Mouse (Mus musculus): ENCODE measurements around the gene Zfp36l1. TPM values are rescaled to one million over a fixed set of nuclear protein-coding genes. Genes with fewer than 3 reads are reported as not detected.
A peak's percentile ranks its signal among the peaks of the same experiment; 100 is the strongest.

Gene Zfp36l1
- total and polyA plus RNA-seq, 2 experiments from 2014 or later: 47.4 to 48.5 TPM

DNA sequence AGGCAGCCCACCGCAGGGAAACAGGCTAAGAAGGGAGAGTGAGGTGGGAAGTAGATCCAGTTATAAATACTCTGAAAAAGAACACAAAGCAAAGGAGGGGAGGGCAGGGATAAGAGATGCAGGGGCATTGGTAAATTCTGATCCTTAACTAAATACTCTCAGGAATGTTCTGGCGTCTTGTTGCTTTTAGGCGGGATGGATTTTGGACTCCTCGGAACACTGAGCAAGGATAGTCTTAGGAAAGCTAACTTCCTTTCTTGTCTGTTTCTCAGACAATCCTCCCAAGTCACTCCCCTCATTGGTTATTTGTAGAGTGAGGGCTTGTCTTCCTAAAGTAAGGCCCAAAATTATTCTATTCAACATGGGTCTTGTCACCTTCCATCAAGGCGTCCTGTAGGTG is 12.5 kb upstream of the Zfp36l1 start:
- Histone ChIP-seq H3K9me3 (ENCODE audit: low read length) (no peaks in the 10 kb centered on the region), H3K27me3 (ENCODE audit: insufficient read depth, low read length) (no peaks in the 10 kb centered on the region), H3K27ac (ENCODE audit: low read depth, low read length) (no peak overlapping the region), H3K9ac (replicated peaks; ENCODE audit: low read length, poor library complexity, severe bottlenecking) (no peak overlapping the region), H3K36me3 (ENCODE audit: insufficient read depth, low read length) (no peaks in the 10 kb centered on the region), H3K4me2 (ENCODE audit: low read depth, low read length, poor library complexity, severe bottlenecking) (no peak overlapping the region), H3K4me1 (ENCODE audit: insufficient read depth, low read length) (no peaks in the 10 kb centered on the region; the same call in none of the 2 replicates), H3K4me3 (ENCODE audit: low read depth, low read length) (no peak overlapping the region)
- DNase-seq (ENCODE audit: low spot score) (no peak), ATAC-seq (ENCODE audit: low FRiP score) (no peak)
- 94% methylated on average over 5 of the region's 5 CpGs for WGBS
- TF ChIP-seq CTCF (IDR thresholded peaks at IDR 0.05): no peak

DNA sequence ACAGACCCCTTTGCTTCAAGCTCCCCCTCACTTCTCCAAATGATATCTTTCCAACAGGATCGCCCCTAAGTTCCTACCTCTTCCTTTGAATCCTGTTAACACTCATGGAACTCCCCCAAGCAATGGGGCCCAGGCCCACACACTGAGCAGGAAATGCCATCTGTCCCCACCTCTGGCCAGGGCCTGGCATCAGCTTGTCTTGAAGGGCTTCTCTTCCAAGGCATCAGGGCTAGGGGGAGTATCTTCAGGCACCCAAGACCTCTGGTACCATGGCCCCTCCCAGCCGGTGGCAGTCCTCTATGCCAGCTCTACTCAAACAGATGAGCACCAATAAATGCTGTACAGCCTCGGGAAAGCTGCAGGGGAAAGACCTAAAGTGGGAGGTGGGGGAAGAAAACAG is 11.9 kb upstream of the Zfp36l1 start:
- no peaks in the 10 kb centered on the region; the same call in 1 of the 2 replicates for H3K4me1 ChIP-seq (ENCODE audit: insufficient read depth, low read length)
- ATAC-seq (ENCODE audit: low FRiP score) (no peak), DNase-seq (ENCODE audit: low spot score) (no peak)
- 84% methylated on average over 3 of the region's 3 CpGs for WGBS
- H3K27ac ChIP-seq (ENCODE audit: low read depth, low read length): no peak overlapping the region
- no peak overlapping the region for H3K4me2 ChIP-seq (ENCODE audit: low read depth, low read length, poor library complexity, severe bottlenecking)
- H3K9ac ChIP-seq (replicated peaks; ENCODE audit: low read length, poor library complexity, severe bottlenecking): no peak overlapping the region
- H3K36me3 ChIP-seq (ENCODE audit: insufficient read depth, low read length): no peaks in the 10 kb centered on the region
- no peak for TF ChIP-seq CTCF (IDR thresholded peaks at IDR 0.05)
- no peaks in the 10 kb centered on the region for H3K9me3 ChIP-seq (ENCODE audit: low read length)
- no peak overlapping the region for H3K4me3 ChIP-seq (ENCODE audit: low read depth, low read length)
- no peaks in the 10 kb centered on the region for H3K27me3 ChIP-seq (ENCODE audit: insufficient read depth, low read length)

DNA sequence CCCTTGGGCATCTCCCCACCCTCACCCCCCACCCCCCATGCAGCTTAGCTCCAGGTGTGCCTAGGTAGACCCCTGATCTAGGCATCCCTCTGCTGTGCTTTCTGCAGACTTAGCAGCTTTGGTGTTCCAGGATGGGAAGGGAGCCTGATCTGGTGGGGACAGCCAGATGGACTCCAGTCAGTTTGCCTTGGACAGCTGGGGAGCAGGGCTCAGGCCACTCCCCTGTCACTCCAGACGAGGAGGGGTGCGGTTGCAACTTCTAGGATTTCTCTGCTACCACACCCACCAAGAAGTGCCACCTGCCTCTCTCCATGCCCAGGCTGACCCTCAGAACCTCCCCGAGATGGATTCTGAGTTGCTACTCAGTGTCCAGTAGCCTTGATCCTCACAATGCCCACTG is 11.4 kb upstream of the Zfp36l1 start:
- no peak for DNase-seq (ENCODE audit: low spot score)
- no peaks in the 10 kb centered on the region for H3K9me3 ChIP-seq (ENCODE audit: low read length)
- H3K4me2 ChIP-seq (ENCODE audit: low read depth, low read length, poor library complexity, severe bottlenecking): no peak overlapping the region
- H3K4me1 ChIP-seq (ENCODE audit: insufficient read depth, low read length): no peaks in the 10 kb centered on the region
- 79% methylated on average over 3 of the region's 3 CpGs for WGBS
- no peak overlapping the region for H3K9ac ChIP-seq (replicated peaks; ENCODE audit: low read length, poor library complexity, severe bottlenecking)
- no peaks in the 10 kb centered on the region for H3K27me3 ChIP-seq (ENCODE audit: insufficient read depth, low read length)
- no peak for ATAC-seq (ENCODE audit: low FRiP score)
- no peak overlapping the region for H3K27ac ChIP-seq (ENCODE audit: low read depth, low read length)
- no peak overlapping the region for H3K4me3 ChIP-seq (ENCODE audit: low read depth, low read length)
- no peak for TF ChIP-seq CTCF (IDR thresholded peaks at IDR 0.05)
- no peaks in the 10 kb centered on the region for H3K36me3 ChIP-seq (ENCODE audit: insufficient read depth, low read length)

DNA sequence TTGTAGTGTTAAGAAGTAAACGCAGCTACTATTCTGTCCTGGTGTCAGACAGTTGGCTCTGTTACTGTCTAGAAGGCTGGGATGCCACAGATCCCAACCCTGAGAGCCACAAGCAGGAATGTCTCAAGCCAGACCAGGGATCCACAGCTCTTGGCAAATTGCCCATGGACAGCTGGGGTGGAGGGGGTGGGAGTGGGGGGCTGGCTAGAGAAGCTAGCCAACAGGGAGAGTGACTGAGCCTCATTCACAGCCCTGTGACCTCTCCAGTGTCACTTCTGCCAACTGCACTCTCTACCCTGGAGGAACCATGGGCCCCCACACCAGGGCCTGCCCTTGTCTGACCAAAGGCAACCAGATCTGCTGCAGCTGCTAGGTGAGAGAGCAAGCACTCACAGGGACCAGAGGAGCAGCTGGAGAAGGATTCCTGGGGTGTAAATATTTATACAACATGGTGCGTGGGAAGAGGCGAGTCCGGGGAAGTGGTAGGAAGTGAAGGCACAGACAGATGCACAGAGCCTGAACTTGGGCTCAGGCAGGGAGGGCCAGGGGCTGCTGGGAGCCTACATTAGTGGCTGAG is 10.5 kb upstream of the Zfp36l1 start:
- DNase-seq (ENCODE audit: low spot score): peak; percentile 72
- Histone ChIP-seq H3K4me1 (ENCODE audit: insufficient read depth, low read length) (no peaks in the 10 kb centered on the region), H3K27ac (ENCODE audit: low read depth, low read length) (no peak overlapping the region), H3K4me3 (ENCODE audit: low read depth, low read length) (no peak overlapping the region), H3K27me3 (ENCODE audit: insufficient read depth, low read length) (no peaks in the 10 kb centered on the region), H3K9ac (replicated peaks; ENCODE audit: low read length, poor library complexity, severe bottlenecking) (no peak overlapping the region), H3K36me3 (ENCODE audit: insufficient read depth, low read length) (no peaks in the 10 kb centered on the region), H3K9me3 (ENCODE audit: low read length) (no peaks in the 10 kb centered on the region), H3K4me2 (ENCODE audit: low read depth, low read length, poor library complexity, severe bottlenecking) (no peak overlapping the region)
- WGBS: 58% methylated on average over 4 of the region's 4 CpGs
- TF ChIP-seq CTCF (IDR thresholded peaks at IDR 0.05): no peak
- ATAC-seq (ENCODE audit: low FRiP score): no peak; the same call in 1 of the 2 replicates

DNA sequence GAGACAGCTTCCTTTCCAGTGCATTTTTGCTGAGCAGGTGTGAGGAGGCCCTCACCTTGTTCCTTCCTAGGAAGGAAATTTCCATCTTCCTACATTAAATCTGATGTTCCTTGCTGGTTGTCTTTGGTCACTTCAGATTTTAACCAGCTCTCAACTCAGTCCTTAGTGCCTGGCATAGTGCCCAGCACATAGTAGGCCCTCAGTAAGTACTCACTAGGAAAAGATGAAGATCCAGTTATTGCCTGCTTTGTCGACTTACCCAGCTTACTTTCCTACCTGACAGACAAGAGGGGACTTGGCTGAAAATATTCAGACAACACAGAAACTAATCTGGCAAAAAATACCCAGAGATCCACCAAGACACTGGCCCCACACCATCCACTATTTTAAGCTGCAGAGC is 8.6 kb upstream of the Zfp36l1 start:
- WGBS: 72% methylated on average over 1 of the region's 1 CpGs
- H3K27me3 ChIP-seq (ENCODE audit: insufficient read depth, low read length): no peaks in the 10 kb centered on the region
- H3K4me1 ChIP-seq (ENCODE audit: insufficient read depth, low read length): peaks cover under 1% of the 10 kb centered on the region; the same call in 1 of the 2 replicates
- H3K9me3 ChIP-seq (ENCODE audit: low read length): no peaks in the 10 kb centered on the region
- no peak for TF ChIP-seq CTCF (IDR thresholded peaks at IDR 0.05)
- no peak for ATAC-seq (ENCODE audit: low FRiP score)
- no peaks in the 10 kb centered on the region for H3K36me3 ChIP-seq (ENCODE audit: insufficient read depth, low read length)
- H3K4me3 ChIP-seq (ENCODE audit: low read depth, low read length): no peak overlapping the region
- H3K27ac ChIP-seq (ENCODE audit: low read depth, low read length): no peak overlapping the region
- H3K4me2 ChIP-seq (ENCODE audit: low read depth, low read length, poor library complexity, severe bottlenecking): no peak overlapping the region
- no peak for DNase-seq (ENCODE audit: low spot score)
- no peak overlapping the region for H3K9ac ChIP-seq (replicated peaks; ENCODE audit: low read length, poor library complexity, severe bottlenecking)

DNA sequence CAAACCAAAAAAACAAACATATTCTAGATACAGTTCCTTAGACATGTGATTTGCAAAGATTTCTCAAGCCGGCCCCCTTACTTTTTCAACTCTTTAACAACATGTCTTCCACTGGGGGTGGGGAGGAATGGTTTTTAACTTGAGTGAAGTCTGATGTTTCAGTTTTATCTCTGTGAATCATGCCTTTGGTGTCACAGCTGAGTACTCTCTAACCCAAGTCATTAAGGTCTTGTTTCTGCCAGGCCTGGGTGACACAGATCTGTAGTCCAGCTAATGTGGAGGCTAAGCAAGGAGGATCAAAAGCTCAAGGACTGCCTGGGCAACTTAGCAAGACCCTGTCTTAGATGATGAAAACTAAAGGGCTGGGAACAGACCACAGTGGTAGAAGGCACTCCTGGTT is 5.8 kb upstream of the Zfp36l1 start:
- WGBS: 89% methylated on average over 1 of the region's 1 CpGs

More for the DNA sequence above, 5.8 kb upstream of the Zfp36l1 start:
- H3K9ac ChIP-seq (replicated peaks; ENCODE audit: low read length, poor library complexity, severe bottlenecking): no peak overlapping the region
- DNase-seq (ENCODE audit: low spot score): no peak
- no peak for TF ChIP-seq CTCF (IDR thresholded peaks at IDR 0.05)
- no peaks in the 10 kb centered on the region for H3K36me3 ChIP-seq (ENCODE audit: insufficient read depth, low read length)
- ATAC-seq (ENCODE audit: low FRiP score): no peak
- 0 out of 2 replicates have a peak, but pooled peaks cover 5% of the 10 kb centered on the region for H3K27me3 ChIP-seq (ENCODE audit: insufficient read depth, low read length)
- H3K9me3 ChIP-seq (ENCODE audit: low read length): no peaks in the 10 kb centered on the region
- H3K27ac ChIP-seq (ENCODE audit: low read depth, low read length): no peak overlapping the region
- H3K4me2 ChIP-seq (ENCODE audit: low read depth, low read length, poor library complexity, severe bottlenecking): no peak overlapping the region
- no peak overlapping the region for H3K4me3 ChIP-seq (ENCODE audit: low read depth, low read length)
- peaks cover 9% of the 10 kb centered on the region; the same call in 1 of the 2 replicates for H3K4me1 ChIP-seq (ENCODE audit: insufficient read depth, low read length)
